Mouse (Mus musculus): ENCODE measurements around the gene Prpsap2.
A peak's percentile ranks its signal among the peaks of the same experiment; 100 is the strongest.

Gene Prpsap2

DNA sequence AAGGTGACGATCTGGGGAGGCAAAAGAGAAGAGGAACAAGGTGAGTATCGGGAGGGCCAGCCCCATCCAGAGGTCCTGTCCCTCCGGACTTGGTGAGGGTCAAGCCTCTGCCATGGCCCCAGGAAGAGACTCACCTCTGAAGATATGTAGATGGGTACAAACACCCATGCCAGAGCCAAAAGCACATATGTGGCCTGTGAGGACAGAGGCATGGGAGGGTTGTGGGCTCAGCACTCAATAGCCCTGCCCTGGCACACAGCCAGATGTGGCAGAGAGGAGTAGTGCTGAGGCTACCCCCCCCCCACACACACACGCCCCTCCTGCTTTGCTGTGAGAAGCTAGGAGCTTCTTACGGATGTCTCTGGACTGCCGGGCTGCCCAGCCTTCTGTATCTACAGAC is 46.8 kb downstream of the Prpsap2 start:
- DNase-seq (ENCODE audit: low read depth, low spot score): no peak

DNA sequence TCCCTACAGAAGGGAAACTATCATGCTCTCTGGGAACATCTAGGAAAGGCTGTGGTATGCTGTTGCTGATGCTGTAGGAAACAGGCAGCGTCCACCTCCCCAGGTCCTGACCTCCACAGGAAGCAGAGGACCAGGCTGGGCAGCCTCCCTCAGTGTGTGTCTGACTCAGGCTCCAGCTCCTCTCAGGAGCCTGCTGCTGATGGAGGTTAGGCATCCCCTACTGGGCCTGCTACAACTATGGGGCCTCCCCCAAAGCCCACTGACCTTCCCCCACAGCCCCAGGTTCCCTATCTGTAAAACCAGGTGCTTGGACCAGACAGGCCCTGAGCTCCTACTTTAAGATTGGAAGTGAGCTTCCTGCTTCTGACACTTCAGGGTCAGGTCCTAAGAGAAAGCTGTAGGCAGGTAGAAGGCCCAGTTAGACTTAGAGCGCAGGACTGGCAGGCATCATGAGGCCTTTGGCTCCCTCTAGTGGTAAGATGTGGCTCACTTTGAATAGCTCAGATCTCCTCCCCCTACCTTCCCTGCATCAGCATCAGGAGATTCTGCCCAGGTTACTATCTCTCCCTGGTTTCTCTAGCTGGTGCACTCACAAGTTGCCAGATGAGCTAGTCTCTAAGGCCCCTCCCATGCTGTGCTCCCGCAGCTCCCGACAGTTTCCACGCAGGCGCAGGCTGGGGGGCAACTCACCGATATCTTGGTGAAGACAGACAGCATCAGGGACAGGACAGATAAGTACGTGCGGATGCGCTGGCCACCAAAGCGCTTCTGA is 47.4 kb downstream of the Prpsap2 start:
- peak; percentile 75 for DNase-seq (ENCODE audit: low read depth, low spot score)

DNA sequence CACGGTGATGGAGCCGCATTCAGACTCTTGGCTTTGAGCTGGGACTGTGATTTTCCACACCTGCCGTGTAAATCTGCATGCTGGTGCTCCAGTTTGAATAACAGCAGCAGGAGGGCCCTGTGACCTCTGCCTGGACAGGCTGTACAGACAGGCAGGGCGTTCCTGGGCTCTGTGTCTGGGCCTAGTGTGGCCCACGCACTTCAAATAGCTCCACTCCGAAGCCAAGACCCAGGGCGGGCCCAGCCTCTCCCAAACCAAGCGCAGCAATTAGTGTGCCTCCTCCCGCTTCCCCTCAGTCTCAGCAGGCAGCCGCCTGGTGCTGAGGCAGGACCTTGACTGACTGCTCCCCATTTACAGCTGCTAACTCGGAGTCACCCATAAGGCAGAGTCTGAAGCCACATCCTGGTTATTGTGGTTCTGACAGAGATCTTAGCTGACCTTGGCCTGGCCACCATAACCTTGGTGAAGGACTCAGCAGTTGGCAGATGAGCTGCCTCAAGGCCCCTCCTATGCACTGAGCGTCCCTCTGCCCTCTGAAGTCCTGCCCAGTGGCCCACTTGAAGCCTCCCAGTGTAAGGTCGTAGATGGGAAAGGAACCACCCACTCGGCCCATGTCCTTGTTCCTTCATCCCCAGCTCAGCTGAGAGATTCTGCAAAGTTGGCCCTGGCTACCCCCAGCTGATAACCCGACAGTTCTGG is 48.6 kb downstream of the Prpsap2 start:
- DNase-seq (ENCODE audit: low read depth, low spot score): no peak

DNA sequence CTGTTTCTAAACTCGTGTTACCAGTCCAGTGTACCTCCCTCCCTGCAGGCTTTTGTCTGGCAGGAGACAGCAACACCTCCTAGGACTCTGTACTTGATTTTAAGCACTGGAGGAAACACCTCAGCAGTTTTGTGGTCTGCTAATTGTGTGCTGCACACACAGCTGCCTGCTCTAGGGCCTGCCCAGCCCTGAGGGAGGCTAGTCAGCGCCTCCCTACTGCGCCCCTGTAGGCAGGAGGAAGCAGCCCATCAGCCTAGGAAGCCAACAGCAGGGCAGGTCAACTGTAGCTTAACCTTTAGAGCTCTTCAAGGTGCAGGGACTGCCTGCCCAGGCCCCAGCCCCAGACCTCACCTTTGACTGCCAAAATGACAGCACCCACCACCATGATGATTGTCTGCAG is 53.0 kb downstream of the Prpsap2 start:
- DNase-seq (ENCODE audit: low read depth, low spot score): no peak

DNA sequence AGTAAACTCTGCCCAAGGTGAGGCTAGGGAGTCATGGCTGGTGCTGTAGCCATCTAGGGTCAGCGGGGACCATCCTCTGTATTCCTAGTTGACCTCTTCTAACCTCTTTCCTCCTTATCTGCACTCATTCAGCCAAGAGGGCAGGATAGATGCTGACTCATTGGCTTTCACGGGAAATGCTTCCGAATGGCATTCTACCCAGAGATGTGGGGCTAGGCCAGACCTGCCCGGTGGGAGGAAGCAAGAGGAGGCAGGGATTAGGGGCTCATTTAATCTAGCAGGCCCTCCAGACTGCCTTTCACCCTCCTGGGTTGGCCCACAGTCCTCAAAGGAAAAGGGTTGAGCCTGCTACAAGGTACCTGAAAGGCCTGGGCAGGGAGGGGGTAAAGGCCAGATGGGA is 55.7 kb downstream of the Prpsap2 start:
- DNase-seq (ENCODE audit: low read depth, low spot score): no peak

DNA sequence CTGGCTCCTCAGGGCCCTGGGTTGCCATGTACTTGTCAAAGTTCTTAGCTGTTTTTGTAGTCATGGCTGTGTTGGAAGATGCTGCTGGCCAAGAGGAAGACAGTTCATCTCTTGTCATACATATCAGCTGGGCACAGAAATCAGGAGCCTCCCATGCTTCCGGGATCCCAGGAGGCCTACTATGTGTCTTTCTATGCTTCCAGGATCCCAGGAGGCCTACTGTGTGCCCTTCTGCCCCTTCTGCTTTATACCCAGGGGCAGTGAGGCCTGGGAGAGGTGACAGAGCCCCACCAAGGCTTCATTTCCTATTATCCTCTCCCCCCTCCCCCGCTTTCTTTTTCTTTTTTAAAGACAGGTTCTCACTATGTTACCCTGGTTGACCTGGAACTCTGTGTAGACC is 56.3 kb downstream of the Prpsap2 start:
- no peak for DNase-seq (ENCODE audit: low read depth, low spot score)

DNA sequence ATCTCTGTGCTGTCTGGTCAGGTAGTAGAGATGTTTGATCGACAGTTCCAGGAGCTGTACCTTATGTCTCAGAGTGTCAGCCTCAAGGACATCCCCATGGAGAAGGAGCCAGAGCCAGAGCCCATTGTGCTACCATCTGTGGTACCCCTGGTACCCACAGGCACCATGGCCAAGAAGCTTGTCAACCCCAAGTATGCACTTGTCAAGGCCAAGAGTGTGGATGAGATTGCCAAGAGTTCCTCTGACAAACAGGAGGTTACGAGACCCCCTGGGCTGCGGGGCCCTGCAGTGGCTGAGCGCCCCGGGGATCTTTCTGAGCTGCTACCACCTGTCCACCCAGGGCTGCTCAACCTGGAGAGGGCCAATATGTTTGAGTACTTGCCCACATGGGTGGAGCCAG is 59.4 kb downstream of the Prpsap2 start:
- no peak for DNase-seq (ENCODE audit: low read depth, low spot score)

DNA sequence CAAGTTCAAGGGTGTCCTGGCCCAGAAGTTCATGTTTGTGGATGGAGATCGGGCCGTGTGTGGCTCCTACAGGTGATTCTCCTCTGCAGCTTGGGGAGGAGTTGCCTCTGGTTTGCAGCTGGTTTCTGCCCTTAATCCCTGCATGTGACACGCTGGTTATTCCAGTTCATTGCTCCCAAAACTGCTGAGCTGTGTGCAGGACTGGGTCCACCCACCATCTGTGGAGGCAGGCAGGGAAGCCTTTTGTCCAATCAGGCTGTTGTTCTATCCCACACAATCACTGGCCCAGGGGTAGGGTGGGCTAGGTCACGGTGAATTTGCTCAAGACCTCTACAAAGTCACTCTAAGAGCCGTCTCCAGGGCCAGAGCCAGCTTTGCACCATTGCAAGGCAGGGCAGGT is 60.2 kb downstream of the Prpsap2 start:
- no peak for DNase-seq (ENCODE audit: low read depth, low spot score)

DNA sequence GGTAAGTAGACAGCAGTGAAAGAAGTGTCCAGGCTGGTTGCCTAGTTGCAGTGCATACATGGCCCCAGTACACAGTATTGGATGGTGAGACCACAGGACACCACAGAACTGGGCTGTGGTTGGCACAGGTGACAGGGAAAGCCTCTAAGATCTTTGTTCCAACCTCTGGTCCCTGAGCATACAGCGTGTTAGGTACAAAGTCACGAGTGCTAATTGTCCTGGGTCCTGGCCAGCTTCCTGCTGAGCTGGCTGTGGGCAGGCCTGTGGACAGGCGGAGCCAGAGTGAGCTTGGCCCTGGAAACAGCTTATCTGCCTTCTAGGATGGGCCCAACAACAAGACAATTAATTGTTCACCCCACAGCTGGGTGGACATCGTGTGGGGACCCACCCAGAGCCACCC is 62.0 kb downstream of the Prpsap2 start:
- no peak for DNase-seq (ENCODE audit: low read depth, low spot score)

DNA sequence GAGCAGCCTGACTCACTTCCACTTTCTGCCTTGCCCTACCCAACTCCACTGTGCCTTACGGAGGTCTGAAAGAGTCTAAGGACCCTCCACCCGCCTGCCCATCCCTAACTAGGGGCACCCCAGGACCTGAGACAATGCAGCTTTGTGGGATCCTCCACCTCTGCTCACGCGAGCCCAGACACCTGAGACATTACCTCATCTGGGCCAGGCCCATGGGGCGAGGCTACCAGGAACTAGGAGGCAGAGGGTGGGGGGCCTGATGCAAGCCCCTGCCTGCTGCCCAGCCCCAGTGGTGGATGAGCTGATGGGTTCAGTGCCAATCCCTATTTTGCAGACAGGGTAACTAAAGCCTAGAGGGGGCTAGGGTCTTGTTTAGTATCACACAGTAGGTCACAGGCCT is 62.4 kb downstream of the Prpsap2 start:
- DNase-seq (ENCODE audit: low read depth, low spot score): no peak

DNA sequence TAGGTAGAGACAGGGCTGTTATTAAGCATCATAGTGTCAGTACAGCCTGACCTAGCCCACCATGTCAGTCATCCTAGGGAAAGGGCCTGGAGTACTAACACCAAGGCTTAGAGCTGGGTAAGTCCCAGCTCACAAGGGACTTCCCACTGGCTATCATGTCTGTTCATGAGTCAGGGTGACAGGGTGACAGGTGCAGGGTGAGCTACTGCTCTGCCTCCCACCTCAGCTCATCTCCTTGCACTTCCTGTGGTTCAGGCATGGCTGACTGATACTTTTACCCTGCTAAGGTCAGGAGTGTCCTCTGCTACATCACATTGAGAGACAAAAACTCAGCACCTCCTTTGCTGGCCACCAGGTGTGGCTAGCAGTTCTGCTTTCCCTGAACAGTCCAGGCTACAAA is 63.0 kb downstream of the Prpsap2 start:
- DNase-seq (ENCODE audit: low read depth, low spot score): no peak

DNA sequence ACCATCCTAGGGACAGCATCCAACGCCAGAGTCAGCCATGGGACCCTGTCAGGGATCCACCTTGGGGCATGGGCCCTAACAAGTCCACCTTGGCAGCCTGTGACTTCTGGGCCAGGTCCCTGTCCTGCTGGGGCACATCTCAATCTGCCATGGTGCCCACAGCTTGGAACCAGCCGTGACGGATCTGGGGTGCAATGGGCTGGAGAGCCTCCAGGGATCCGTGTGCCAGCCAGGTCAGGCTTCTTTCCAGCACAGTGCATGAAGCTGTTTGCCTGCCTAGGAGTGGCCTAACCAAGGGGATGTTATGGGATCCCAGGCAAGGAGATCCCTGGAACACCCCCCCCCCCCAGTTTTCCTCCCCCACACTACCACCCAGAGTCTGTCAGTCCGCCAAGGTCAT is 68.9 kb downstream of the Prpsap2 start:
- no peak for DNase-seq (ENCODE audit: low read depth, low spot score)

DNA sequence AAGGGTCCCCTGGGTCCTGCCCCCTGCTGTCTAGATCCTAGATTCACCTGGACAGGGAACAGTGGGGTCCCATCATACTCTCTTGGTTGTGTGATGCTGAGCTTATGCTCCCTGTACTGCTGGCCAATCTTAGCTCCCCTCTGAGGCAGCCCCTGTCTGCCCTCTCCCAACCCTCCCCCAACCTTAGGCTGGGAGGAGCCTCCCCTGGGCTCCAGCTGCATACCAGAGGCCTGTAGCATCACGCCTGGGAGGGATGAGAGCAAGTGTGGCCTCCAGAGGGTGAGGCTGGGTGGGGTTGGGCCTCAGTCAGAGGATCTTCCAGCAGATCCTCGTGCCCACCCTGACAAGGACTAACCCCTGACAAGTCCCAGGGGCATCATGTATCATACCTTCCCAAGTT is 74.3 kb downstream of the Prpsap2 start:
- DNase-seq (ENCODE audit: low read depth, low spot score): no peak

DNA sequence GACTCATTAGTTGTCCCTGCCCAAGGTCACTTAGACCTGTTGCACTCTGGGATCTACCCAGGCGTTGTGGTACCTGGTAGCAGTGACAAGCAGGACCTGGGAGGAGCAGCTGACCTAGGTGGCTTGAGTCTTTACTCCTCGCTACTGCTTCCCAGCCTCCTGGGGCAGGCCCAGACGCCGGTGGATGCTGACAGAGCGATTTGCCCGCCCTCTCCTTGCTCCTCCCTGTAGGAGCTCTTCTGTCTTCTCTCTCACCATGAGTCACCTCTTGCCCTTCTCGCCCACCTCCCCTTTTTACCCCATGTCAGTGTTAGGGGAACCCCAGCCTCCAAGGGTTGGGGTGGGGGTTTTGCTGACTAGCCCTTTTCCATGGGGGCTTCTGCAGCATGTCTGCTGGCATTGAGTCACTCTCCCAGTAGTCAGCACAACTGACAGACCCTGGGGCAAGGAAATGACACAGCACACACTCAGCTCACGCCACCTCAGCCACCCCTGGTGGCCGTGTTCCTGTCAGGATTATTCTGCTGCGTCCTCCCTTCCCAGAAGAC is 74.9 kb downstream of the Prpsap2 start:
- no peak for DNase-seq (ENCODE audit: low read depth, low spot score)

DNA sequence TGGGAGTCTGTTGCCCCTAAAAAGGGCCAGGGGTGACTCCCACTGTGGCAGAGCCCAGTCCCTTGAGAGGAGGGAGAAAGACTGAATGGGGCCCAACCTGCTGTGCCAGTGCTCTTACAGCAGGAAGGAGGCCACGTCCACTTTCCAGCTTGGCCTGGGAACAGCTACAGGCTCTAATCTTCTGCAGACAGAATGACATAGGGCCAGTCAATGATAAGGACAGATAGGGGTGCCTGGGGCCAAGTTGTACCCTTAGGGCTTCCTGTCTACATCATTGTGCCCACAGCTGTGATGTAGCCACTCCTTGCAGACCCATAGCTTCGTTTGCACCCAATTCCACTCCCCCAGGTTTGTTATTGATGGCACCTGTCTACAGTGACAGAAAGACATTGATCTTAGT is 75.7 kb downstream of the Prpsap2 start:
- no peak for DNase-seq (ENCODE audit: low read depth, low spot score)

DNA sequence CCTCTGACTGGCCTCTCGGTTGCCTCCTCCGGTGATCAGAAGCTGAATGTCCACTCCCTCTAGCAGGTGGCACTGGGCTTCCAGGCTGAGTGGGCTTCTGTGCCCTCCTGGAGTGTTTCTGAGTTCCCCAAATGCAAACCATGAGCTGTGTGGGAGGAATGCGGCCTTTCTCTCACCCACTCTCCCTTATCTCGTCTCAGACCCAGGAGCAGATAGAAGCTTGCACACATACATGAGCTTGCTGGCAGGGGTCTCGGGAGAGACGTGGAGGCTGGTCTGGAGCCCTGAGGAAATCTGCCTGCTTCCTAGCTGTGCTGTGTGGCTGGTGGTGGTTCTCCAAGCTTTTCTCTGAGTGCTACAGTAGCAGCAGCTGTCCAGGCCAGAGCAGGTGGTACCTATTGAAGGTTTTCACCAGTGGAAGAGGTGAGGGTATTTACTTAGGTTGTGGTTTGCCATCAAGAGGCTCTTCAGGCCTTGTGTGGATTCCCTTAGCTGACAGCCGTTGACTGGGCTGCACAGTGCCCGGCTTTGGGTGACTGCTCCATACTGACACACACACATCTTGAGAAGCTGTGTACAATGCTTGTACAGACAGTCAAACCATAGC is 76.7 kb downstream of the Prpsap2 start:
- DNase-seq (ENCODE audit: low read depth, low spot score): no peak

DNA sequence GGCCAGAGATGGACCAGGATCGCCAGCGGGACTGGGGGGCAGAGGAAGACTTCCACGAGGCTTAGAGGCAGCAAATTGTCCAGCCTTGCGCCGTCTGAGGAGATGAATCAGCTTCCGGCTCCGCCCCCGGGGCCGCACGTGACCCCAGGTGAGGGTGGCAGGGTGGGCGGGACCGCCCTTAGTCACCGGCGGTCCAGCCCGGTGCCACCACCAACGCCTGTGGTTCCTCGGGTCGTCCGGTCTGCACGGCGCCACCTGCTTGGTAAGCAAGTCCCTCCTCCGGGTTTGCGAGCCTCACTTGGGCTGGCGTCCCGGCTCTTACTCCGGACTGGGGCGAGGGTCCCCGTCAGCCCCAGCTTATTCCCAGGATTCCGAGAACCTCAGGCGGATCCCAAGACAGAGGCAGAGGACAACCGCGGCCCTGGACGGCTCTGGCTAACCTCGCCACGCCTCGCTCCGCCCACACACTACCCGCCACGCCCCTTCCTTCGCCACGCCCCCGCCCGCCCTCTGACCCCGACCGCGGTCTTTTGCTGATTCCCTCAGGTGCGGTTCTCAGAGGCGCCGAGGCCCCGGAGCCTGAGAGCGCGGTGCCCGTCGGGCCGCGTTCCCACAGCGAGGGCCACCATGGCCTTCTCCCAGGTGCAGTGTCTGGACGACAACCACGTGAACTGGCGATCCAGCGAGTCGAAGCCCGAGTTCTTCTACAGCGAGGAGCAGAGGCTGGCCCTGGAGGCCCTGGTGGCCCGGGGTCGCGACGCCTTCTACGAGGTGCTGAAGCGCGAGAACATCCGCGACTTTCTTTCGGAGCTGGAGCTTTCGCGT is 77.8 kb downstream of the Prpsap2 start, which contains the start of gene Fam83g:
Fam83g (plus strand) TSS at position 185 of the 825 bp plus-strand sequence.
- DNase-seq (ENCODE audit: low read depth, low spot score): no peak
